Mouse (Mus musculus) megakaryocyte, embryonic 14.5 days (primary cell): ENCODE measurements around the gene Ube2b. TPM values are rescaled to one million over a fixed set of nuclear protein-coding genes. Genes with fewer than 3 reads are reported as not detected.

Source experiments
- H3K27me3 ChIP-seq: replicated peaks from 2 replicates; pipeline ENCODE3; 2012; ENCODE audit warnings: inconsistent platforms
- H3K36me3 ChIP-seq: replicated peaks from 2 replicates; pipeline ENCODE3; 2012; ENCODE audit warnings: low read length, inconsistent platforms, mixed read lengths
- H3K4me1 ChIP-seq: 2 replicates; pipeline ENCODE4 v1.6.1; 2012; ENCODE audit warnings: inconsistent platforms
- H3K4me3 ChIP-seq: replicated peaks from 2 replicates; pipeline ENCODE3; 2012; ENCODE audit warnings: moderate library complexity, mild to moderate bottlenecking, inconsistent platforms
- H3K9me3 ChIP-seq: 2 replicates; pipeline ENCODE4 v1.6.1; 2012; ENCODE audit warnings: inconsistent platforms
- FLI1 ChIP-seq: IDR thresholded peaks from 2 replicates; pipeline ENCODE4 v1.6.1; 2012; ENCODE audit warnings: low read length, inconsistent platforms, mixed read lengths
- GATA1 ChIP-seq: IDR thresholded peaks from 3 replicates; pipeline ENCODE4 v1.6.1; 2012; ENCODE audit warnings: mixed read lengths, low read length, inconsistent platforms, borderline replicate concordance
- polyA plus RNA-seq: library from polyadenylated mRNA; stranded (reverse); fragments of >175 nt; gene quantifications from 2 replicates; pipeline ENCODE4 v1.2.3, GENCODE M21; 2012; ENCODE audit warnings: low replicate concordance; ENCODE audit not compliant: insufficient read depth

The Ube2b gene
- polyA plus RNA-seq, 1 experiment = 171 TPM

GRCm38 (mm10) chr11:51951861-51952420 lies 48.6 kb downstream of the Ube2b start:
- Histone ChIP-seq H3K36me3 (no peaks in the 10 kb centered on the region), H3K27me3 (peaks cover 17% of the 10 kb centered on the region), H3K9me3 (0 out of 2 replicates have a peak, but pooled peaks cover 2% of the 10 kb centered on the region), H3K4me3 (no peak overlapping the region), H3K4me1 (peaks cover 37% of the 10 kb centered on the region)
- TF ChIP-seq FLI1 (no peak), GATA1 (no peak)

GRCm38 (mm10) chr11:51949919-51950318 lies 50.6 kb downstream of the Ube2b start:
- Histone ChIP-seq H3K36me3 (no peaks in the 10 kb centered on the region), H3K9me3 (0 out of 2 replicates have a peak, but pooled peaks cover 2% of the 10 kb centered on the region), H3K4me1 (peaks cover 50% of the 10 kb centered on the region), H3K4me3 (peak overlapping the region; percentile 14), H3K27me3 (peaks cover 28% of the 10 kb centered on the region)
- TF ChIP-seq GATA1 (no peak), FLI1 (no peak)

DNA sequence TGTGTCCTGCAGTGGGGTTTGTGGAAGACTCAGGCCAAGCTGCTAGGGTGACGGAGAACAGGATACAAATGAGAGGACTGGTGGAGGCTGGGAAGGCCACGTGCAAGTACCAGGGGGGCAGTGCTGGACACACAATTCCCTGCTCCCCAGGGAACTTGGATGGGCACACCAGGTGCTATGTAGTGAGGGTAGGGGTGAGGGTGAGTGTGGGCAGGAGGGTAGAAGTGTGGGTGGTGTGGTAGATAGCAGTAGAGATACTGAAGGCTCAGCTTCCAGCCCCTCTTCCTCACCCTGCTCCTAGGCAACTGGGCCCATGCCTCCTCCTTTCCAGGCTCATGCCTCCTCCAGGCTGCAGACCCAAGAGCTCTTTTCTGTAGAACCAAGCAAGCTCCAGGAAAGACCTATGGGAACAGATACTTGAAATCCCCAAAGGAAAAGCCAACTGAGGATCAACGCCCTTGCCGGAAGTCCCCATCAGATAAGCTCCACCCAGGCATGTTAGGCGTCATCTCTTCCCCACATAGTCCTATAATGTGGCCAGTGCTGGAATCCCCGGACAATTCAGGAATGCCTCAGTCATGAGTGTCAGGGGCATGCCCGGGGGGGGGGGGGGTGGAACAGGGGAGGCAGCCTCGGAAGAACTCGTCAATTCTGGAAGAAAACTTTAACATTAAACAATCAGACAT lies 51.3 kb downstream of the Ube2b start:
- TF ChIP-seq GATA1 (no peak), FLI1 (no peak)
- no peak overlapping the region for H3K4me3 ChIP-seq
- H3K36me3 ChIP-seq = no peaks in the 10 kb centered on the region
- peaks cover 30% of the 10 kb centered on the region for H3K27me3 ChIP-seq
- 0 out of 2 replicates have a peak, but pooled peaks cover 2% of the 10 kb centered on the region for H3K9me3 ChIP-seq
- H3K4me1 ChIP-seq = peaks cover 53% of the 10 kb centered on the region

- H3K4me1 ChIP-seq = peaks cover 56% of the 10 kb centered on the region
- no peaks in the 10 kb centered on the region for H3K36me3 ChIP-seq
- H3K4me3 ChIP-seq = no peak overlapping the region
- H3K27me3 ChIP-seq = peaks cover 34% of the 10 kb centered on the region
- H3K9me3 ChIP-seq = 0 out of 2 replicates have a peak, but pooled peaks cover 2% of the 10 kb centered on the region
- TF ChIP-seq FLI1 = no peak
- no peak for TF ChIP-seq GATA1
These were observed 54.4 kb downstream of the Ube2b start for GRCm38 (mm10) chr11:51946144-51946543.

- no peak for TF ChIP-seq FLI1
- no peak for TF ChIP-seq GATA1
- H3K4me1 ChIP-seq = peaks cover 58% of the 10 kb centered on the region
These were observed 55.0 kb downstream of the Ube2b start for GRCm38 (mm10) chr11:51945548-51945947.

DNA sequence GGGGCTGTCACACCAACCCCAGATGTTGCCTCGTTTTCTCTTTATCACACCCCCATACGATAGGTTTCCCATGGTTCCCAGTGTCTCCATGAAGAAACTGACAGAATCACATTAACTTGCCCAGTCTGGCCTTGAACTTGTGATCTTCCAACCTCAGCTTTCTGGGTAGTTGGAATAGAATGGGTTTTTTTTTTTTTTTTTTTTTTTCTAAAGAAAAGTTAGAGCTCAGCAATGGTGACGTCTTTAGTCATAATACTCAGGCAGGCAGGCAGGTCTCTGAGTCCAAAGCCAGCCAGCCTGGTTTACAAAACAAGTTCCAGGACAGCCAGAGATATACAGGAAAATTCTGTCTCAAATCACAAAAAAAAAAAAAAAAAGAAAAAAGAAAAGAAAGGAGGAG lies 56.3 kb downstream of the Ube2b start:
- H3K9me3 ChIP-seq = 0 out of 2 replicates have a peak, but pooled peaks cover 2% of the 10 kb centered on the region
- H3K4me1 ChIP-seq = peaks cover 59% of the 10 kb centered on the region
- H3K36me3 ChIP-seq = no peaks in the 10 kb centered on the region
- TF ChIP-seq GATA1 = no peak
- TF ChIP-seq FLI1 = no peak
- peaks cover 34% of the 10 kb centered on the region for H3K27me3 ChIP-seq
- H3K4me3 ChIP-seq = no peak overlapping the region

More at GRCm38 (mm10) chr11:51945548-51945947, 55.0 kb downstream of the Ube2b start:
- no peak overlapping the region for H3K4me3 ChIP-seq
- H3K27me3 ChIP-seq = peaks cover 34% of the 10 kb centered on the region
- 0 out of 2 replicates have a peak, but pooled peaks cover 2% of the 10 kb centered on the region for H3K9me3 ChIP-seq
- no peaks in the 10 kb centered on the region for H3K36me3 ChIP-seq

DNA sequence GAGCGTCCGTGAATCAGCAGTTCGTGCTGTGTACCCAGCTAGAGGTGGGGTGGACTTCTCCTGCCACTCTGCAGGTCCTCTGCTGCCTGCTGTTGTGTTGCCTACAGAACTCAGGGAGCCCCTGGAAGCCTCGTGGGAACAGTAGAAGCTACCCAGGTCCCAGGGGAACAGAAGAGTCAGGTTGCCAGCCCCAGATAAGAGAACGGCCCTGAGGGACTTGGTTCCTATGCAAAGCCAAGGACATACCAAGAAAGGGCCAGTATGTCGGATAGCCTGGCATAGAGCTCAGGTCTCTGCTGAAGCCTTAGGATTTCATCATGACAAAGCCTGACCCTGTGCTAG lies 57.1 kb downstream of the Ube2b start:
- 0 out of 2 replicates have a peak, but pooled peaks cover 1% of the 10 kb centered on the region for H3K9me3 ChIP-seq
- peaks cover 31% of the 10 kb centered on the region for H3K27me3 ChIP-seq
- no peaks in the 10 kb centered on the region for H3K36me3 ChIP-seq
- peaks cover 62% of the 10 kb centered on the region for H3K4me1 ChIP-seq
- no peak overlapping the region for H3K4me3 ChIP-seq
- no peak for TF ChIP-seq GATA1
- no peak for TF ChIP-seq FLI1

- no peaks in the 10 kb centered on the region for H3K36me3 ChIP-seq
- peaks cover 68% of the 10 kb centered on the region for H3K4me1 ChIP-seq
- no peaks in the 10 kb centered on the region for H3K9me3 ChIP-seq
- no peak overlapping the region for H3K4me3 ChIP-seq
- TF ChIP-seq GATA1 = no peak
- no peak for TF ChIP-seq FLI1
- peaks cover 31% of the 10 kb centered on the region for H3K27me3 ChIP-seq
These were observed 57.7 kb downstream of the Ube2b start for GRCm38 (mm10) chr11:51942602-51943499.

GRCm38 (mm10) chr11:51940511-51940955 lies 60.0 kb downstream of the Ube2b start:
- H3K9me3 ChIP-seq = no peaks in the 10 kb centered on the region
- peaks cover 11% of the 10 kb centered on the region for H3K27me3 ChIP-seq
- H3K4me3 ChIP-seq = no peak overlapping the region
- no peak for TF ChIP-seq GATA1
- TF ChIP-seq FLI1 = no peak
- no peaks in the 10 kb centered on the region for H3K36me3 ChIP-seq
- peaks cover 81% of the 10 kb centered on the region for H3K4me1 ChIP-seq
